Mouse (Mus musculus) stomach, postnatal 0 days (tissue): Measurements from ENCODE around the gene Bicc1. TPM values are rescaled to one million over a fixed set of nuclear protein-coding genes. Genes with fewer than 3 reads are reported as not detected.

Experiments used
- ATAC-seq: fragments of 200-750 bp; cut with Nextera tagmentation; 2 replicates; pipeline ENCODE4 v1.8.0; 2017; ENCODE audit not compliant: low FRiP score, low TSS enrichment
- DNase-seq: peaks from one replicate; pipeline ENCODE4 v3.0.0-alpha.2; 2016; ENCODE audit warnings: low spot score
- H3K27ac ChIP-seq: fragments of 300-500 bp; sonication (generic); replicated peaks from 2 replicates; pipeline ENCODE4 v1.5.1; 2014; ENCODE audit warnings: mild to moderate bottlenecking, control low read depth
- H3K27me3 ChIP-seq: fragments of 300-500 bp; sonication (generic); 2 replicates; pipeline ENCODE4 v1.6.1; 2014; ENCODE audit warnings: low read length; ENCODE audit not compliant: control insufficient read depth, insufficient read depth
- H3K36me3 ChIP-seq: fragments of 300-500 bp; sonication (generic); 2 replicates; pipeline ENCODE4 v1.6.1; 2014; ENCODE audit warnings: low read length, mixed read lengths; ENCODE audit not compliant: control insufficient read depth, insufficient read depth
- H3K4me1 ChIP-seq: fragments of 300-500 bp; sonication (generic); replicated peaks from 2 replicates; pipeline ENCODE4 v1.6.1; 2014; ENCODE audit warnings: antibody characterized with exemption; ENCODE audit not compliant: control insufficient read depth, insufficient read depth
- H3K4me2 ChIP-seq: fragments of 300-500 bp; sonication (generic); replicated peaks from 2 replicates; pipeline ENCODE4 v1.6.1; 2014; ENCODE audit warnings: low read depth, mild to moderate bottlenecking, control low read depth, moderate library complexity
- H3K4me3 ChIP-seq: fragments of 300-500 bp; sonication (generic); 2 replicates; pipeline ENCODE4 v1.5.1; 2014; ENCODE audit warnings: low read depth, low read length, control low read depth
- H3K9ac ChIP-seq: fragments of 300-500 bp; sonication (generic); 2 replicates; pipeline ENCODE4 v1.6.1; 2014; ENCODE audit warnings: mild to moderate bottlenecking, low read length, control low read depth, mixed read lengths
- H3K9me3 ChIP-seq: fragments of 300-500 bp; sonication (generic); 2 replicates; pipeline ENCODE4 v1.6.1; 2016; ENCODE audit warnings: low read length; ENCODE audit not compliant: control insufficient read depth
- CTCF ChIP-seq: IDR thresholded peaks from 2 replicates; pipeline ENCODE4 v1.5.1; 2016; ENCODE audit warnings: antibody characterized with exemption, low read depth, mild to moderate bottlenecking, moderate library complexity
- EP300 ChIP-seq: optimal IDR thresholded peaks from 2 replicates; pipeline ENCODE3; 2016; ENCODE audit warnings: antibody characterized with exemption
- whole genome bisulfite sequencing: fragments of 180-500 bp; shearing (Covaris S2); extraction: QIAGEN DNeasy Blood & Tissue Kit; methylation state at CpG from one replicate; pipeline ENCODE4 v1.1.7; 2014; 5-methylcytosine and 5-hydroxymethylcytosine counted together
- polyA plus RNA-seq: library from polyadenylated mRNA; unstranded; fragments of >200 nt; fragmentation: Nextera tagmentation; extraction: Ambion mirVana; gene quantifications from 2 replicates; pipeline ENCODE4 v1.2.1, GENCODE M21; 2015

Gene Bicc1
- polyA plus RNA-seq, 1 experiment from 2014 or later, result 9.8 TPM

DNA sequence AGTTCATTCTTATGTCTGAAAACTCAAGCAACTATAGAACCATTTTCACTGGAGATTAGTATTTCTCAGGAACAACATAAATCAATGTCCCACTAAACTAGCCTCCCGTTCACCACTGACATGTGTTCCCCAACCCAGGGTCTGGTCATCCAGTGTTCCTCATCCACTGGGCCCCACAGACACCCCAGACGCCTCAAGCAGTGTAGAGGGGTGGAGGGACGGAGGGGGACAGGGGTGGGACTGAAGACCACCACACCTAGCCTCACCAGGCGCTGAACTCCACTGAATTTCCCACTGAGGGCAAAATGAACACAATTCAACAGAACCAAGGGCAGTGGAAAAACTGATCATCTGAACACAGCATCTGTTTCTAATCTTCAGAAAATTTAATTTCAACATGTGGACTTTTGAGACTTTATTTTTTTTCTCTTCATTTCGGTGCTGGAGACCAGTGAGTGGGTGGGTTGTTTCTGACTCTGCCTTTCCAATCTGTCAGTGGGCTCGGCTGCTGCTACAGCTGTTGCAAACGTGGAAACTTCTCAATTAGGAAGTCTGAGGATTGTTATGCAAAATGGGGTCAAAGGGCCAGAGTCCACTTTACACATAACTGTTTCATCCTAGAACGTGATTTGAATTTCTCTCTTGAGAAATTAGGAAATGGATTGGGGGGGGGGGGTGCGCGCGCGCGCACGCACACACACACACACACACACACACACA is 21.2 kb downstream of the Bicc1 start:
- TF ChIP-seq CTCF (no peak), EP300 (no peak)
- Histone ChIP-seq H3K9ac (no peak overlapping the region), H3K27me3 (no peaks in the 10 kb centered on the region), H3K4me3 (no peak overlapping the region), H3K4me1 (no peaks in the 10 kb centered on the region), H3K36me3 (no peaks in the 10 kb centered on the region), H3K4me2 (no peak overlapping the region), H3K9me3 (no peaks in the 10 kb centered on the region), H3K27ac (no peak overlapping the region)
- WGBS, result 77% methylated on average over 14 of the region's 14 CpGs
- no peak for ATAC-seq
- no peak for DNase-seq

DNA sequence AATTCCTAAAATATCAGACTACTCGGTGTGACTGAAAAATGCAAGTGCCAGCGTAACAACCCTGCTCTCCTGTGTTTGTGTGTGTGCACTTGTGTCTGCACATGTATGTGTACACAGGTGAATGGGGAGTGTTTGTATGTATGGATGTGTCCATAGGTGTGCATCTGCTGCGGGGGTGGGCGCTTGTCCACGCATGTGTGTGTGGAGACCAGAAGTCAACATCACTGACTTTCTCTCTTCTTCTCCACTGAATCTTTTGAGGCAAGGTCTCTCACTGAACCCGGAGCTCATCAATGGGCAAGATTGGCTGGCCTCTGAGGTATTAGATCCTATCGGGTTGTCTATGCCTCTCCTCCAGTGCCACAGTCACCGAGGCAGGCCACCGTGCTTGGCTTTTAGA is 21.9 kb downstream of the Bicc1 start:
- H3K4me2 ChIP-seq, result no peak overlapping the region
- ATAC-seq (no peak), DNase-seq (no peak)
- no peak overlapping the region for H3K4me3 ChIP-seq
- H3K27ac ChIP-seq, result no peak overlapping the region
- H3K4me1 ChIP-seq, result no peaks in the 10 kb centered on the region
- H3K27me3 ChIP-seq, result no peaks in the 10 kb centered on the region
- no peak for TF ChIP-seq CTCF
- no peak for TF ChIP-seq EP300
- WGBS, result 97% methylated on average over 9 of the region's 9 CpGs
- H3K9ac ChIP-seq, result no peak overlapping the region
- no peaks in the 10 kb centered on the region for H3K36me3 ChIP-seq
- no peaks in the 10 kb centered on the region for H3K9me3 ChIP-seq

DNA sequence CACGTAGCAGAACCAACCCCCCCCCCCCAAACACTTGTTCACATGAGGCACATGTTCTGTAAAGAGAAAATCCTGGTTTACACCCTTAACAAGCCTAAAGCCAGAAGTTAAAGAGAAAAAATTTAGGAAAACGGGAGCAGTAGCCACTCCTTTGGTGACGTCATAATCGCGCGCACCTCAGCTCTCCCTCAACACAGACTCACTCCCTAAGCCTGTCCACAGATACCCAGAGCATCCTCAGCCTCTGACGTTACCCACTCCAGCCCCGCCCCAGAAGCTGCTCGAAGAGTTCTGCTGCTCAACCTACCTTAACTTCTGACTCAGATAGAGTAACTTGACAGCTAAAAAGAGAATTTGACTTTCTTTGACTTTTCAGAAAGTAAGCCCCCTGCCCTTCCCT is 28.2 kb downstream of the Bicc1 start:
- no peak overlapping the region for H3K27ac ChIP-seq
- H3K4me3 ChIP-seq, result no peak overlapping the region
- H3K36me3 ChIP-seq, result no peaks in the 10 kb centered on the region
- no peak overlapping the region for H3K4me2 ChIP-seq
- no peaks in the 10 kb centered on the region for H3K4me1 ChIP-seq
- H3K9ac ChIP-seq, result no peak overlapping the region
- DNase-seq (no peak), ATAC-seq (no peak)
- WGBS, result 72% methylated on average over 9 of the region's 9 CpGs
- H3K27me3 ChIP-seq, result no peaks in the 10 kb centered on the region
- TF ChIP-seq EP300 (no peak), CTCF (no peak)
- no peaks in the 10 kb centered on the region for H3K9me3 ChIP-seq

DNA sequence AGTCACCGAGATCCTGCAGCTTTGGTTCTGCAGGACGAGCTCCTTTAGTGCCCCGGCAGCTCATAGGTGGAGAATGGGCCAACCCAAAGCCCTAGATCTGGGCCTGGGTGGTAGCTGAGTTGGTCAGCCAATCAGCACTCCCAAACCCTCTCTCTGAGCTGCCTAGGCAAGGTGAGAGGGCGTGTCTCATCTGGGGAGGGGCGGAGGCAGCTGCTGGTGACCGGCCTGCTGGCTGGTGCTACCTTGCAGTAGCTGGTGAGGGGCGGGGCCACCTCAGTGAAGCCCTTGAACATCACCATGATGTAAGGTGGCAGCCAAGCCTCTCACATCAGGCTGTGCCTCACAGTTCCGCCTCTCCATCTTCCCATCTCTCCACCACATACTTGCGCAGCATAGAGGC is 29.2 kb downstream of the Bicc1 start:
- H3K36me3 ChIP-seq, result no peaks in the 10 kb centered on the region
- no peaks in the 10 kb centered on the region for H3K4me1 ChIP-seq
- no peak for TF ChIP-seq CTCF
- TF ChIP-seq EP300, result no peak
- H3K9me3 ChIP-seq, result no peaks in the 10 kb centered on the region
- H3K27me3 ChIP-seq, result no peaks in the 10 kb centered on the region
- no peak overlapping the region for H3K27ac ChIP-seq
- WGBS, result 63% methylated on average over 9 of the region's 9 CpGs
- ATAC-seq, result no peak
- no peak overlapping the region for H3K4me2 ChIP-seq
- no peak overlapping the region for H3K9ac ChIP-seq
- H3K4me3 ChIP-seq, result no peak overlapping the region
- DNase-seq, result no peak

DNA sequence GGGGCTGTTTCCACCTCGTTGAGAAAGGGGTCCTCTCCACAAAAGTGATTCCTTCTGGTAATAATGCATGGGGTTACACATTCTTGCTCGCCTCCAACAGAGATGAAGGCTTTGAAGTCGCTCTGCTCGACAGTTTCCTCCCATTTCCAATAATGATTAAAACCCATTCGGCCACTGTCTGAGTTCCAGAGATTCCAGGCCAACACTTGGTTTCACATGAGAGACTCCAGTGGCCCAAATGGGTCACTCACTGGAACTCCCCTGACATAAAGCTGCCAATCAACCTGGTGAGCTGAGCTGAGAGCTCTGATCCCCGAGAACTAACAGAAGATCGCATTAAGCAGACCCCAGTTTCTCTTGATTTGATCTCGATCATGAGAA is 31.6 kb downstream of the Bicc1 start:
- H3K27me3 ChIP-seq, result no peaks in the 10 kb centered on the region
- no peak overlapping the region for H3K27ac ChIP-seq
- no peaks in the 10 kb centered on the region for H3K9me3 ChIP-seq
- no peaks in the 10 kb centered on the region for H3K36me3 ChIP-seq
- no peak overlapping the region for H3K9ac ChIP-seq
- ATAC-seq, result no peak
- H3K4me3 ChIP-seq, result no peak overlapping the region
- no peak for DNase-seq
- no peaks in the 10 kb centered on the region for H3K4me1 ChIP-seq
- TF ChIP-seq CTCF (no peak), EP300 (no peak)
- no peak overlapping the region for H3K4me2 ChIP-seq
- 57% methylated on average over 8 of the region's 8 CpGs for WGBS

DNA sequence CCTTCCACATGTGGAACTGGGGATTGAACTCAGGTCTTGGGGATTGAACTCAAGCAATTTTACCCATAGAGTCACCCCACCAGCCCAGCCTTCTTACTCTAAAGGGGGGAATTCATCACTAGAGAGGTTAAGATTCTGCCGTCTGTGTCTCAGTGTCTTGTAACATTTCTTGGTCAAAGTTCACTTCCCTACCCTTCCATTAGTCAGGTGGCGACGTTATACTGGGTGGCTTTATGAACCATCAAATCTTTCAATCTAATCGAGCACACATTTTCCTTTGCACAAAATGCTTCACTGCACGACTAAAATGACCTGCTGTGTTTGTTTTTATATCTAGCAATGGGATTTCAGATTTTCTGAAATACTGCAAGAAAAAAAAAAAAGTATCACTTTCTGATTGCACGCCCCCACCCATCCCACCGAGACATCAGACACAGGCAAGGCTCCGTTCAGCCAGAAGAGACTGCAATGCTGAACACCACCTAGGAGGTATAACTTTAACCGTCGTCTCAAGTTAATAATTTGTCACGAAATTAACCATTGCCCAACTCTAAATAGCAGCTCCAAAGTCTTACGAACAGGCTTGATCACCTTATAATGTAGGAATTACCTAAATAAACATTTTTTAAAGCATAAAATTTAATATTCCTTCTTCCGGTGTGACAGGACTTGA is 32.1 kb downstream of the Bicc1 start:
- no peaks in the 10 kb centered on the region for H3K4me1 ChIP-seq
- TF ChIP-seq CTCF (no peak), EP300 (no peak)
- H3K27me3 ChIP-seq, result no peaks in the 10 kb centered on the region
- H3K9me3 ChIP-seq, result no peaks in the 10 kb centered on the region
- H3K9ac ChIP-seq, result no peak overlapping the region
- no peak overlapping the region for H3K4me2 ChIP-seq
- no peak overlapping the region for H3K4me3 ChIP-seq
- H3K27ac ChIP-seq, result no peak overlapping the region
- no peak for DNase-seq
- 63% methylated on average over 13 of the region's 13 CpGs for WGBS
- no peak for ATAC-seq
- no peaks in the 10 kb centered on the region for H3K36me3 ChIP-seq
